Mouse (Mus musculus) small intestine, adult 2 months (tissue): ENCODE results near the gene Dcdc2b.

Source experiments
- CTCF ChIP-seq: fragments of 200-500 bp; IDR thresholded peaks from 2 replicates; pipeline ENCODE4 v1.5.1; 2012; ENCODE audit warnings: low read depth, mild to moderate bottlenecking, control low read depth, inconsistent platforms, low read length, moderate library complexity, mixed read lengths; ENCODE audit not compliant: insufficient replicate concordance, insufficient read length; ENCODE audit errors: extremely low read depth
- POLR2A ChIP-seq: fragments of 200-500 bp; IDR thresholded peaks from 2 replicates; pipeline ENCODE4 v1.6.1; 2012; ENCODE audit warnings: low read depth, mild to moderate bottlenecking, control low read depth, inconsistent platforms, low read length, moderate library complexity

DNA sequence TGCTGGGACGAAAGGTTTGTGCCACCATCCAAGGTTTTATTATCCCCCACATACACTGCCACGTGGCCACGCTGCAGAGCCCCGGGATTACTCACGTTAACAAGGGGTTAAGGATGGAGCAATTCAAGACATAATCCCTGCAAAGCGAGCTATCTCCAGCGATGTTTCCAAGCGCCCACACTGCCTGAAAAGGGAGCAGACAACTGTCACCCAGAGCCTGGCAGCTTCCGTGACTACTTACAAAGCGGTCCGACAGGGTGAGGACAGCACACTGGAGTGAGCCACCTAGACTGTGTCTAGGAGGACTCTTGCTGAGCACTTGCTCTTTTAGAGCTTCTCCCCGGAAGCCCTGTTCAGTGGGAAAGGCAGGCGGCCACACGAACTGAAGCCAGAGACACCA is 40.7 kb upstream of the Dcdc2b start:
- TF ChIP-seq CTCF = no peak
- no peak for TF ChIP-seq POLR2A
